Mouse (Mus musculus): ENCODE data around the gene Olfr1134.
"Not testable (repeated sequence)": the region's sequence is repeated elsewhere in the genome, so short reads cannot be mapped to it uniquely, and the experiment has no call there.

Olfr1134 gene

DNA sequence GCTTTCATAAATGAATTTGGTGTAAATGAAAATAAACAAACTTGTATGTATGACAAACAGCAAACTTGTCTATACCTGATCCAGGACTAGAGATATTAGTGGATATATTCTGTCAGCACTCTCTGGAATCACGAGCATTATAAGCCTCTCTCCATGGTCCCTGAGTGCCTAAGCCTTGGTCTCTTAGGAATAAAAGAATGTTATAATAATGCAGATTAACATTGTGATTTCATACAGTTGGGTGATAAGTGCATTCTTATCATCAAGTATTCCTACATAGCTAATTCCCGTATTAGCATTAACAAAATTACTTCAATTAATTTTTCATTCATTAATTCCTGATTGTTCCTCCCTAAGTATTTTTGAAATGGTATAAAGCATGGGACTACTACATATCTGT, at the start of gene Olfr1134:
Olfr1134 (minus strand) TSS at position 101 of the 400 bp plus-strand sequence.
- no peak for DNase-seq (ENCODE audit: low spot score in 2 of 2)

DNA sequence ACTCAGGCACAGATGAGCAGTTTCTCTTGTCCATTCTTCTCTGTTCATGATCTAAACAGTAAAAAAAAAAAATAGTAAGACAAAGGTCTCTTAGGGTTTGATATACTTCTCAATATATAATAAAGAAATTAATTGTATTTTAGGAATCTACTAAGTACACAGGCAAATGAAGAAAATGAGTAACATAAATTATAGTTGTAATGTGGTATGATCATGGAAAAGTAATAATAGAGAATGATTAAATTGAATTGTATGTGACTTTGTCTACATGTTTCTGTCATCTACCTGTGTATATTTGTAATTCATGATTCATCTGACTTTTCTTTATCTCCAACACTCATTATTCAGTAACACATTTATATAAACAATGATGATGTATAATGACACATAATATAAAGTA, 35.6 kb upstream of the Olfr1134 start, which contains the start of gene Olfr1136:
Olfr1136 (minus strand) TSS at position 101 of the 400 bp plus-strand sequence.
- no peak for DNase-seq (ENCODE audit: low spot score in 2 of 2)

DNA sequence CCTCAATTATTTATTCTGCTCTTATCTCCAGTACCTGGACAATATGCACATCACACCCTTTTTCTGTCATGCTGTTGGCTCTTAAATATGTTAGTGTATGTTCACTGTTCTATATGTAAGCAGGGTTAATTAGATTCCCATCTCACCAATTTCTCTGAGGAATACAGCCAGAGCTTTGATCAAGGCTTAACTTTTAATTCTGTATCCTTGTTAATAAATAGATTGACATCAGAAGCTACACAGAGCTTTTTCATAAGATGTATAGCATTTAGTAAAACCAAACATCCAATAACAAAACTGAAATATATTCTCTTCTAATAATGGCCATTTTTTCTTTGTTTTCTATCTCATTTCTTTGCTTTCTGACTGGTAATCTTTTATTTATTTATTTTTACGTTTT, 15.3 kb upstream of the Olfr1134 start, which contains the start of gene Olfr1135:
Olfr1135 (minus strand) TSS at position 101 of the 400 bp plus-strand sequence.
- no peak for DNase-seq (ENCODE audit: low spot score in 2 of 2)

DNA sequence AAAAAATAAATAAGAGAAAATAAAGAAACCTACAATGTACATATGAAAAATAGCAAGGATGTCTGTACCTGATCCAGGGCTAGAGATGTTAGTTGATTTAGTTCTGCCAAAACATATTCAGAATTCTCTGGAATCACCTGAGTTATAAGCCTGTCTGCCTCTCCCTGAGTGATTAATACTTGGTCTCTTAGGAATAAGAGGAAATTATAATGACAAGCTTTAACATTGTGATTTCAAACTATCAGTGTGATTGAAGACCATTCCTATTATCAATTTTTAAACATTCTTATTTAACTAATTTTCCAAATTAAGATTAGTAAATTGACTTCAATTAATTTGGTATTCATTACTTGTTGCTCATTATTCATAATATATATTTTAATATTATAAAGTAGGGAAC, 11.0 kb downstream of the Olfr1134 start, which contains the start of gene Olfr1133:
Olfr1133 (minus strand) TSS at position 101 of the 400 bp plus-strand sequence.
- no peak for DNase-seq (ENCODE audit: low spot score in 2 of 2)

DNA sequence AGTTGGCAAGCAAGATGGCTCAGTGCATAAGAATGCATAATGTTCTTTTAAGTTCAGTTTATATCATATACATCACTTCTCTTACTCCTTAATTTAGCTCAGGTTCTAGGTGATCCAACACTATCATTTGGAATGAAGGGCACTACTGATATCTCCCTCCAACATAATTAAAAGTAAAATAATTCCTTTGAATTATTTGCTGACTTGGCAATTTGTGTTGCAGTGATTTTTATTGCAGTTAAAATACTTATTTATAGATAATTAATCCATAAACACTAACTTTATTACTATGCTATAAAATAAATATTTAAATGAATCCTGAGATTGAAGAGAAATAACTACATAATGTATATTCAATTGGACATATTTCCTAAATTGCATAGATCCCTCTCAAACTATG, 15.8 kb downstream of the Olfr1134 start:
- no peak for DNase-seq (ENCODE audit: low spot score in 2 of 2)

DNA sequence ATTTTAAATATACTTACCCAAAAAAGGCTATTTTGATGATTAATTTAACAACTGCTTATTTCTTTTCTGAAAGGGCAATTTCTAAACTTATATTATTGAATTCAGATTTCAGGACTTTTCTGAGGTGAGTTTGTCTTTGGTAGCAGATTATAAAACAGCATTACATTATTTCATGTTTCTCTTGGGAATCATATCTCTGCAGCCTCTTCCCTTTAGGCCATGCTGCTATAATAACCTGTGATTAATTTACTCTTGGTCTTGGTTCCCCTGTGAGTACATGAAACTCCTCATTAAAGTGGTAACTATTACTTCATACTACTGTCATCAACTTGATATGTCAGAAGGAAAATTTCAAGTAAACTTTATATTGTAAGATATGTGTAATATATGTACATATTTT, 20.8 kb downstream of the Olfr1134 start, which contains the start of gene Olfr1132:
Olfr1132 (minus strand) TSS at position 101 of the 400 bp plus-strand sequence.
- DNase-seq (ENCODE audit: low spot score in 2 of 2): no peak

DNA sequence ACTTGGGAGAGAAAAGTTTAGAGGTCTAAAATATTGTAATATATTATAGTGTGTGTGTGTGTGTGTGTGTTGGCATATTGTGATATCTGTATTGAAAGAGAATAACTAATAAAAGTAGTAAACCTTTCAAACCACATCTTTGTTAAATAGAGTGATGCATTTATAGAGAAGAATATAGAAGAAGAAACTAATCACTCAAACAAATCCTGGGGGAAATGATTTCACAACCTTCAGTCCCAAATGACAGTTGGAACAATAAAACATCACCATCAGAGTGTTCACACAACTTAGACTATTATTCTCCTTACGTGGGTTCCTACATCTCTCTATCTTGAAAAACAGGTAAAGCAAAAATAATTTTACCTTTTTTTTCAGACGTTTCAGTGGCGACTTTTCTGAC, 31.5 kb downstream of the Olfr1134 start, which contains the start of gene Olfr1131:
Olfr1131 (plus strand) TSS at position 301 of the 400 bp plus-strand sequence.
- DNase-seq (ENCODE audit: low spot score in 2 of 2): no peak

DNA sequence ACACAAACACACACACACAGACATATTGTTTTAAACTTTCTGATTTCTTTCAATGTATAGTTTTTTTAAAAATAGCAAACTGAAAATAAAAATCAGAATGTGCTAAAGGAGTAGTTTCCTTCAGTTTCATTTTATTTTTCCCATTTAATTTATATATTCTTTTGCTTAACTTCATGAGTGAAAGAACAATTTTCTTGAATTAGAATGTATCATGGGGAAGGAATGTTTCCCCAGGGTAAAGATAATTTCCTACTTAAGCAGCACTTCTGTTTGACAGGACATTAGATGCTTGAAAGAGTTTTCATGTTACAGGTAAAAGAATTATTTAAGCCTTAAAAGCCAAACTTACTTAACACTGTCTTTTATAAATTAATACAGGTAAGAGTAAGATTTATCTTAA, 52.3 kb downstream of the Olfr1134 start, which contains the start of gene Olfr1130:
Olfr1130 (plus strand) TSS at position 301 of the 400 bp plus-strand sequence.
- DNase-seq (ENCODE audit: low spot score in 2 of 2): not testable (repeated sequence)
